Mouse (Mus musculus) forebrain, embryonic 11.5 days (tissue): ENCODE measurements around the gene Rgs9. TPM values are rescaled to one million over a fixed set of nuclear protein-coding genes. Genes with fewer than 3 reads are reported as not detected.
A peak's percentile ranks its signal among the peaks of the same experiment; 100 is the strongest.
"Not testable (repeated sequence)": the region's sequence is repeated elsewhere in the genome, so short reads cannot be mapped to it uniquely, and the experiment has no call there.

Experiments
- ATAC-seq: fragments of 200-750 bp; cut with Nextera tagmentation; replicated peaks from 2 replicates; pipeline ENCODE4 v1.8.0; 2017; ENCODE audit warnings: moderate TSS enrichment; ENCODE audit not compliant: low FRiP score
- DNase-seq: peaks from one replicate; pipeline ENCODE4 v3.0.0-alpha.2; 2017; ENCODE audit warnings: low spot score
- H3K27ac ChIP-seq: fragments of 300-500 bp; sonication (generic); 2 replicates; pipeline ENCODE4 v1.5.1; 2014; ENCODE audit warnings: low read depth, low read length
- H3K27me3 ChIP-seq: fragments of 300-500 bp; sonication (generic); 2 replicates; pipeline ENCODE4 v1.6.1; 2014; ENCODE audit warnings: mild to moderate bottlenecking, low read length, mixed read lengths; ENCODE audit not compliant: control insufficient read depth, insufficient read depth
- H3K36me3 ChIP-seq: fragments of 300-500 bp; sonication (generic); 2 replicates; pipeline ENCODE4 v1.6.1; 2014; ENCODE audit warnings: mild to moderate bottlenecking, low read length, moderate library complexity, mixed read lengths; ENCODE audit not compliant: control insufficient read depth, insufficient read depth
- H3K4me1 ChIP-seq: fragments of 300-500 bp; sonication (generic); replicated peaks from 2 replicates; pipeline ENCODE4 v1.6.1; 2014; ENCODE audit warnings: low read length, mixed read lengths; ENCODE audit not compliant: control insufficient read depth, insufficient read depth
- H3K4me2 ChIP-seq: fragments of 300-500 bp; sonication (generic); 2 replicates; pipeline ENCODE4 v1.6.1; 2014; ENCODE audit warnings: low read depth, mild to moderate bottlenecking, low read length, moderate library complexity, mixed read lengths; ENCODE audit not compliant: severe bottlenecking
- H3K4me3 ChIP-seq: fragments of 300-500 bp; sonication (generic); 2 replicates; pipeline ENCODE4 v1.5.1; 2014; ENCODE audit warnings: low read depth, low read length
- H3K9ac ChIP-seq: fragments of 300-500 bp; sonication (generic); 2 replicates; pipeline ENCODE4 v1.6.1; 2014; ENCODE audit warnings: low read length
- H3K9me3 ChIP-seq: fragments of 300-500 bp; sonication (generic); 2 replicates; pipeline ENCODE4 v1.6.1; 2016; ENCODE audit warnings: low read length, mixed read lengths; ENCODE audit not compliant: control insufficient read depth
- whole genome bisulfite sequencing: fragments of 180-500 bp; shearing (Covaris S2); extraction: QIAGEN DNeasy Blood & Tissue Kit; methylation state at CpG from one replicate; pipeline ENCODE4 v1.1.7; 2014; 5-methylcytosine and 5-hydroxymethylcytosine counted together
- polyA plus RNA-seq: library from polyadenylated mRNA; unstranded; fragments of >200 nt; fragmentation: Nextera tagmentation; extraction: Ambion mirVana; gene quantifications from 2 replicates; pipeline ENCODE4 v1.2.1, GENCODE M21; 2014

Rgs9 gene
- polyA plus RNA-seq, result 1.4 and 1.6 TPM in 2 replicates

- peak within 1 kb of the TSS; percentile 47 for H3K9ac ChIP-seq
- no peaks in the 10 kb centered on the region for H3K9me3 ChIP-seq
- ATAC-seq (peak; percentile 98), DNase-seq (peak; percentile 96)
- no peaks in the 10 kb centered on the region for H3K4me1 ChIP-seq
- WGBS, result 4% methylated on average over 37 of the region's 37 CpGs
- H3K27ac ChIP-seq, result no peak within 1 kb of the TSS
- peak within 1 kb of the TSS; percentile 38 for H3K4me3 ChIP-seq
- H3K4me2 ChIP-seq, result peak within 1 kb of the TSS; percentile 70
- peaks cover 2% of the 10 kb centered on the region; the same call in 1 of the 2 replicates for H3K27me3 ChIP-seq
- no peaks in the 10 kb centered on the region for H3K36me3 ChIP-seq
These were observed at the start of gene Rgs9 for GRCm38 (mm10) chr11:109297710-109298375. Gene Rgs9, minus strand, starts transcription at chr11:109298129.

GRCm38 (mm10) chr11:109347242-109347959 is 49.5 kb upstream of the Rgs9 start:
- DNase-seq, result no peak
- Histone ChIP-seq H3K9ac (no peak overlapping the region), H3K27ac (no peak overlapping the region), H3K27me3 (no peaks in the 10 kb centered on the region), H3K4me2 (no peak overlapping the region), H3K36me3 (no peaks in the 10 kb centered on the region), H3K9me3 (no peaks in the 10 kb centered on the region), H3K4me1 (no peaks in the 10 kb centered on the region), H3K4me3 (no peak overlapping the region)
- ATAC-seq, result no peak
- 82% methylated on average over 10 of the region's 10 CpGs for WGBS

GRCm38 (mm10) chr11:109343991-109344599 is 46.2 kb upstream of the Rgs9 start:
- Histone ChIP-seq H3K4me3 (no peak overlapping the region), H3K4me2 (no peak overlapping the region), H3K27ac (no peak overlapping the region), H3K27me3 (no peaks in the 10 kb centered on the region), H3K9ac (no peak overlapping the region), H3K4me1 (no peaks in the 10 kb centered on the region), H3K9me3 (no peaks in the 10 kb centered on the region; the same call in 1 of the 2 replicates), H3K36me3 (no peaks in the 10 kb centered on the region)
- ATAC-seq (no peak), DNase-seq (no peak)
- WGBS, result 37% methylated on average over 10 of the region's 10 CpGs

- no peak overlapping the region for H3K27ac ChIP-seq
- WGBS, result 26% methylated on average over 7 of the region's 7 CpGs
These were observed 45.6 kb upstream of the Rgs9 start for GRCm38 (mm10) chr11:109343558-109343957.

GRCm38 (mm10) chr11:109342666-109343065 is 44.7 kb upstream of the Rgs9 start:
- ATAC-seq, H3K9me3 ChIP-seq, H3K36me3 ChIP-seq, H3K27ac ChIP-seq, H3K27me3 ChIP-seq, DNase-seq, H3K9ac ChIP-seq, H3K4me1 ChIP-seq, H3K4me2 ChIP-seq, H3K4me3 ChIP-seq: not testable (repeated sequence)
- 94% methylated on average over 3 of the region's 4 CpGs for WGBS

More at GRCm38 (mm10) chr11:109343558-109343957, 45.6 kb upstream of the Rgs9 start:
- DNase-seq (no peak), ATAC-seq (no peak)
- Histone ChIP-seq H3K4me2 (no peak overlapping the region), H3K9me3 (no peaks in the 10 kb centered on the region; the same call in 1 of the 2 replicates), H3K4me1 (no peaks in the 10 kb centered on the region), H3K36me3 (no peaks in the 10 kb centered on the region), H3K4me3 (no peak overlapping the region), H3K27me3 (no peaks in the 10 kb centered on the region), H3K9ac (no peak overlapping the region)

GRCm38 (mm10) chr11:109340541-109340940 is 42.6 kb upstream of the Rgs9 start:
- H3K9me3 ChIP-seq, result no peaks in the 10 kb centered on the region; the same call in 1 of the 2 replicates
- WGBS, result 79% methylated on average over 5 of the region's 5 CpGs
- no peak overlapping the region for H3K27ac ChIP-seq
- H3K36me3 ChIP-seq, result no peaks in the 10 kb centered on the region
- no peaks in the 10 kb centered on the region for H3K4me1 ChIP-seq
- ATAC-seq (no peak), DNase-seq (no peak)
- no peak overlapping the region for H3K4me3 ChIP-seq
- no peak overlapping the region for H3K9ac ChIP-seq
- no peak overlapping the region for H3K4me2 ChIP-seq
- no peaks in the 10 kb centered on the region for H3K27me3 ChIP-seq

GRCm38 (mm10) chr11:109339155-109339938 is 41.4 kb upstream of the Rgs9 start:
- Histone ChIP-seq H3K27ac (no peak overlapping the region), H3K36me3 (no peaks in the 10 kb centered on the region), H3K4me3 (no peak overlapping the region), H3K9me3 (no peaks in the 10 kb centered on the region; the same call in 1 of the 2 replicates), H3K9ac (no peak overlapping the region), H3K4me1 (no peaks in the 10 kb centered on the region), H3K27me3 (no peaks in the 10 kb centered on the region), H3K4me2 (no peak overlapping the region)
- ATAC-seq (no peak), DNase-seq (peak; percentile 2)
- 93% methylated on average over 8 of the region's 8 CpGs for WGBS

GRCm38 (mm10) chr11:109335890-109336289 is 38.0 kb upstream of the Rgs9 start:
- Histone ChIP-seq H3K36me3 (no peaks in the 10 kb centered on the region), H3K27me3 (no peaks in the 10 kb centered on the region), H3K4me3 (no peak overlapping the region), H3K9ac (no peak overlapping the region), H3K27ac (no peak overlapping the region), H3K9me3 (no peaks in the 10 kb centered on the region; the same call in 1 of the 2 replicates), H3K4me1 (no peaks in the 10 kb centered on the region), H3K4me2 (no peak overlapping the region)
- DNase-seq (no peak), ATAC-seq (no peak)
- 59% methylated on average over 6 of the region's 6 CpGs for WGBS
